Mouse (Mus musculus): ENCODE data around the gene Cbfa2t3. TPM values are rescaled to one million over a fixed set of nuclear protein-coding genes. Genes with fewer than 3 reads are reported as not detected.
A peak's percentile ranks its signal among the peaks of the same experiment; 100 is the strongest.

The Cbfa2t3 gene
- total and polyA plus RNA-seq, 3 experiments: 10.5 to 102 TPM; not detected in 1

DNA sequence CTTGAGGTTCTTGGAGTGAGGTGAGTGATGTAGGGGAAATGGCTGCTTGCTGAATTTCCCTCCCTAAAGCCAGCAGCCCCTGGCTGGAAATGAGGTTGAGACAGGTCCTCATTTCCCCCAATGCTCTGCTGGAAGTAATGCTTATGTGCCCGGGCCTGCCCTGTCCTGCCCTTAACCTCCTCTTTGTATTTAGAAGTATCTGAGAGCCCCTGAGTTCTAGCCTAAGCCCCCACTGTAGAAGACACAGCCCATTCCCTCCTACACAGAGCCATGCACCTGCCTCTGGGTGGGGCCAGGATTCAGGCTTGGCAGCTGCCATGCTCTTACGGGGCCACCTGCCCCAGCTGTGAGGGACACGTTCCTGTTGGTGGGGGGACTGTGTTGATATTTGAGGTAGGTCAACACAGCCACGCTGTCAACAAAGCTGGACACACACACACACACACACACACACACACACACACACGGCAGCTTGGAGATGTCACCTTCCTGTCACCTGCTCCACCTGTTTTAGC, 598 bp downstream of the Cbfa2t3 start:
- no peaks in the 10 kb centered on the region for H3K9me3 ChIP-seq (replicated peaks; ENCODE audit: insufficient read depth, low read length)
- peak overlapping the region; percentile 74 to 81 for H3K4me3 ChIP-seq (ENCODE audit: control insufficient read depth in 1 of 2, insufficient read depth in 1 of 2, low read depth in 2 of 2, low read length in 2 of 2)
- peak overlapping the region; percentile 92 for H3K27ac ChIP-seq (ENCODE audit: control insufficient read depth, low read depth, low read length)
- no peaks in the 10 kb centered on the region for H3K27me3 ChIP-seq (ENCODE audit: control insufficient read depth in 1 of 2, insufficient read depth in 2 of 2, low read length in 2 of 2)
- peaks cover 64% of the 10 kb centered on the region for H3K79me2 ChIP-seq (ENCODE audit: control insufficient read depth, insufficient read depth, low read length, poor library complexity)
- H3K36me3 ChIP-seq (ENCODE audit: control insufficient read depth in 1 of 2, insufficient read depth in 2 of 2, low read length in 2 of 2): peaks cover 0 to 62% of the 10 kb centered on the region in 2 experiments; a peak in 3 of 4 replicates
- H3K9ac ChIP-seq (ENCODE audit: control insufficient read depth, low read depth, low read length, poor library complexity, severe bottlenecking): peak overlapping the region; percentile 92
- peak; percentile 75 for DNase-seq (ENCODE audit: low read depth, low spot score)
- peaks cover 39 to 67% of the 10 kb centered on the region in 2 experiments for H3K4me1 ChIP-seq (ENCODE audit: control insufficient read depth in 1 of 2, insufficient read depth in 2 of 2, low read length in 2 of 2)
- TF ChIP-seq ZMIZ1 (IDR thresholded peaks at IDR 0.05; ENCODE audit: low read depth, low read length) (no peak), MYC (IDR thresholded peaks at IDR 0.05; ENCODE audit: low read depth, low read length) (no peak), CHD1 (IDR thresholded peaks at IDR 0.05; ENCODE audit: low read depth, low read length) (no peak), GATA1 (IDR thresholded peaks at IDR 0.05; ENCODE audit: low read depth, low read length) (no peak), RCOR1 (IDR thresholded peaks at IDR 0.05; ENCODE audit: low read depth, low read length) (no peak), TBP (IDR thresholded peaks at IDR 0.05; ENCODE audit: low read depth, low read length) (0 out of 2 replicates have a peak, but pooled peaks have one; percentile 44), EP300 (IDR thresholded peaks at IDR 0.05; ENCODE audit: low read depth in 1 of 2, low read length in 2 of 2) (no peak), UBTF (IDR thresholded peaks at IDR 0.05; ENCODE audit: borderline replicate concordance, insufficient read depth, low read depth, low read length) (peak; percentile 7; the same call in 1 of the 2 replicates)

DNA sequence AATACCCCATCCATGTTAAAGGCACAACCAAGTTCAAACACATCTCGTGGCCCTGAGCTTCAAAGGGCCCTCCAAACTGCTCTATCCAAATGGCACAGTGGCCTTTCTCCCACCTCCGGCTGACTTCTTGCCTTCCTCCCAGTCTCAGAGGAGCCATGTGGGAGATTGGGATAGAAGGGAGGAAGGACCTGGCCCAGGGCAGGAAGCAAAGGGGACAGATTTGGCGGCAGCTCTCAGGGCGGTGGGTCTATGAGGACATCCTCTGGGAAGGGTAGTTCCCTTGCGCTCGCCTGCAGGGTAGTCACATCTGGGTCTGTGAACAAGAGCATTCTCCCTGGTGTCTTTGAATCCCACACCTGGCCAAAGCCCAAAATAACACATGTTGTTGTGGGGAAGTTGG, 1.3 kb downstream of the Cbfa2t3 start:
- Histone ChIP-seq H3K79me2 (ENCODE audit: control insufficient read depth, insufficient read depth, low read length, poor library complexity) (peaks cover 71% of the 10 kb centered on the region), H3K9me3 (replicated peaks; ENCODE audit: insufficient read depth, low read length) (no peaks in the 10 kb centered on the region), H3K9ac (ENCODE audit: control insufficient read depth, low read depth, low read length, poor library complexity, severe bottlenecking) (peak overlapping the region; percentile 92), H3K4me3 (ENCODE audit: control insufficient read depth in 1 of 2, insufficient read depth in 1 of 2, low read depth in 2 of 2, low read length in 2 of 2) (peak overlapping the region; percentile 74 to 81), H3K27me3 (ENCODE audit: control insufficient read depth in 1 of 2, insufficient read depth in 2 of 2, low read length in 2 of 2) (no peaks in the 10 kb centered on the region), H3K36me3 (ENCODE audit: control insufficient read depth in 1 of 2, insufficient read depth in 2 of 2, low read length in 2 of 2) (peaks cover 2 to 64% of the 10 kb centered on the region in 2 experiments), H3K27ac (ENCODE audit: control insufficient read depth, low read depth, low read length) (peak overlapping the region; percentile 92), H3K4me1 (ENCODE audit: control insufficient read depth in 1 of 2, insufficient read depth in 2 of 2, low read length in 2 of 2) (peaks cover 41 to 68% of the 10 kb centered on the region in 2 experiments)
- DNase-seq (ENCODE audit: low read depth, low spot score): no peak
- TF ChIP-seq GATA1 (IDR thresholded peaks at IDR 0.05; ENCODE audit: low read depth, low read length) (no peak), SIN3A (IDR thresholded peaks at IDR 0.05; ENCODE audit: low read length) (no peak), HCFC1 (IDR thresholded peaks at IDR 0.05; ENCODE audit: low read depth, low read length) (no peak), USF1 (IDR thresholded peaks at IDR 0.05; ENCODE audit: low read depth, low read length) (no peak), EP300 (IDR thresholded peaks at IDR 0.05; ENCODE audit: low read depth in 1 of 2, low read length in 2 of 2) (no peak)

DNA sequence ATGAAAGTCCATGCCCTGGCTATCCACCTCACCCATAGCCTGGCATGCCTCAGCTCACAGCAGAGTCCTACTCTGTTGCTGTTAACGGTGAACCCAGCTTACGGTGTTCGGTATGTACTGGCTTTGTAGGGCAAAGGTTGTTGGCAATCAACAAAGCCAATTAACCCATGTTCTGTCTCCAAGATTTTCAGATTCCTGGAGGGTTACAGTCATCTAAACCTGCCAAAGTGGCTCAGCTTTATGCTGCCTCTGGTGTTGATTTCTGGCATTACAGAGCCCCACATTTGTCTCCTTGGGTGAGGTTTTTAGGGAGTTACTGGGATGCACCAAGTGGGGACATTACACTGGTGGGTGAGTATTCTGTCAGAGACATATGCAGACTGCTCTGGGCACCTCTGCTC, 1.7 kb downstream of the Cbfa2t3 start:
- Histone ChIP-seq H3K79me2 (ENCODE audit: control insufficient read depth, insufficient read depth, low read length, poor library complexity) (peaks cover 75% of the 10 kb centered on the region), H3K9ac (ENCODE audit: control insufficient read depth, low read depth, low read length, poor library complexity, severe bottlenecking) (peak overlapping the region; percentile 92), H3K9me3 (replicated peaks; ENCODE audit: insufficient read depth, low read length) (no peaks in the 10 kb centered on the region), H3K4me1 (ENCODE audit: control insufficient read depth in 1 of 2, insufficient read depth in 2 of 2, low read length in 2 of 2) (peaks cover 41 to 68% of the 10 kb centered on the region in 2 experiments), H3K27me3 (ENCODE audit: control insufficient read depth in 1 of 2, insufficient read depth in 2 of 2, low read length in 2 of 2) (no peaks in the 10 kb centered on the region), H3K27ac (ENCODE audit: control insufficient read depth, low read depth, low read length) (peak overlapping the region; percentile 92), H3K36me3 (ENCODE audit: control insufficient read depth in 1 of 2, insufficient read depth in 2 of 2, low read length in 2 of 2) (peaks cover 6 to 64% of the 10 kb centered on the region in 2 experiments), H3K4me3 (ENCODE audit: control insufficient read depth in 1 of 2, insufficient read depth in 1 of 2, low read depth in 2 of 2, low read length in 2 of 2) (peak overlapping the region; percentile 74 to 81)
- TF ChIP-seq MYB (IDR thresholded peaks at IDR 0.05; ENCODE audit: low read depth, low read length): no peak
- TF ChIP-seq GABPA (IDR thresholded peaks at IDR 0.05; ENCODE audit: low read depth, low read length): no peak
- peak; percentile 73 for TF ChIP-seq TBP (IDR thresholded peaks at IDR 0.05; ENCODE audit: low read depth, low read length)
- peak in 1 of 3 experiments; percentile 96; a peak in 2 of 6 replicates for TF ChIP-seq CTCF (IDR thresholded peaks at IDR 0.05 in 2 of 3, conservative IDR thresholded peaks at IDR 0.05 in 1 of 3; ENCODE audit: control insufficient read depth in 1 of 3, insufficient read depth in 1 of 3, low read depth in 2 of 3, low read length in 3 of 3, poor library complexity in 1 of 3, severe bottlenecking in 1 of 3)
- no peak for TF ChIP-seq JUND (IDR thresholded peaks at IDR 0.05; ENCODE audit: low read depth, low read length)
- no peak for TF ChIP-seq CHD2 (IDR thresholded peaks at IDR 0.05; ENCODE audit: low read length)
- TF ChIP-seq NELFE (IDR thresholded peaks at IDR 0.05; ENCODE audit: low read depth, low read length): no peak
- TF ChIP-seq ELF1 (IDR thresholded peaks at IDR 0.05; ENCODE audit: low read depth, low read length): no peak
- peak; percentile 84 for DNase-seq (ENCODE audit: low read depth, low spot score)

All from MEL (cell line).